Mouse (Mus musculus): Measurements from ENCODE around the gene Fbxw7.

GRCm38 (mm10) chr3:84923670-84924069 is 108.6 kb downstream of the Fbxw7 start:
- TF ChIP-seq EP300 (IDR thresholded peaks at IDR 0.05; ENCODE audit: insufficient read depth, low read depth, low read length) (no peak), CTCF (IDR thresholded peaks at IDR 0.05; ENCODE audit: low read depth, low read length) (no peak), POLR2A (IDR thresholded peaks at IDR 0.05; ENCODE audit: insufficient read depth, low read length) (no peak)
